Mouse (Mus musculus): Measurements from ENCODE around the gene Cys1.
"Not testable (repeated sequence)": the region's sequence is repeated elsewhere in the genome, so short reads cannot be mapped to it uniquely, and the experiment has no call there.

Cys1 gene

GRCm38 (mm10) chr12:24681286-24682023 lies at the start of gene Cys1:
TSS of gene Cys1 (minus strand) at chr12:24681813.
- no peak for DNase-seq (ENCODE audit: low read depth, low spot score)

GRCm38 (mm10) chr12:24724369-24724768 lies 42.8 kb upstream of the Cys1 start:
- no peak for DNase-seq (ENCODE audit: low read depth, low spot score)

- DNase-seq (ENCODE audit: low read depth, low spot score), result no peak
Measured at GRCm38 (mm10) chr12:24723859-24724258, 42.2 kb upstream of the Cys1 start.

- DNase-seq (ENCODE audit: low read depth, low spot score), result peak; percentile 19
Measured at GRCm38 (mm10) chr12:24723434-24723833, 41.8 kb upstream of the Cys1 start.

GRCm38 (mm10) chr12:24716721-24717301 lies 35.2 kb upstream of the Cys1 start:
- DNase-seq (ENCODE audit: low read depth, low spot score), result peak; percentile 46

- no peak for DNase-seq (ENCODE audit: low read depth, low spot score)
Measured at GRCm38 (mm10) chr12:24715268-24715896, 33.8 kb upstream of the Cys1 start.

GRCm38 (mm10) chr12:24714579-24715255 lies 33.1 kb upstream of the Cys1 start:
- no peak for DNase-seq (ENCODE audit: low read depth, low spot score)

- DNase-seq (ENCODE audit: low read depth, low spot score), result no peak
Measured at GRCm38 (mm10) chr12:24712396-24712795, 30.8 kb upstream of the Cys1 start.

GRCm38 (mm10) chr12:24710672-24711071 lies 29.1 kb upstream of the Cys1 start:
- DNase-seq (ENCODE audit: low read depth, low spot score), result no peak

- peak; percentile 88 for DNase-seq (ENCODE audit: low read depth, low spot score)
Measured at GRCm38 (mm10) chr12:24709831-24710508, 28.4 kb upstream of the Cys1 start.

GRCm38 (mm10) chr12:24709409-24709808 lies 27.8 kb upstream of the Cys1 start:
- no peak for DNase-seq (ENCODE audit: low read depth, low spot score)

GRCm38 (mm10) chr12:24708824-24709218 lies 27.2 kb upstream of the Cys1 start:
- DNase-seq (ENCODE audit: low read depth, low spot score), result no peak

GRCm38 (mm10) chr12:24707954-24708823 lies 26.6 kb upstream of the Cys1 start, which contains the start of gene Rrm2:
TSS of gene Rrm2 (plus strand) at chr12:24708241.
- peak; percentile 89 for DNase-seq (ENCODE audit: low read depth, low spot score)

- DNase-seq (ENCODE audit: low read depth, low spot score), result no peak
Measured at GRCm38 (mm10) chr12:24707480-24707802, 25.8 kb upstream of the Cys1 start.

- no peak for DNase-seq (ENCODE audit: low read depth, low spot score)
Measured at GRCm38 (mm10) chr12:24706764-24707479, 25.3 kb upstream of the Cys1 start.

GRCm38 (mm10) chr12:24705502-24706263 lies 24.1 kb upstream of the Cys1 start:
- DNase-seq (ENCODE audit: low read depth, low spot score), result no peak

- no peak for DNase-seq (ENCODE audit: low read depth, low spot score)
Measured at GRCm38 (mm10) chr12:24703013-24703412, 21.4 kb upstream of the Cys1 start.

- not testable (repeated sequence) for DNase-seq (ENCODE audit: low read depth, low spot score)
Measured at GRCm38 (mm10) chr12:24701621-24702020, 20.0 kb upstream of the Cys1 start.

GRCm38 (mm10) chr12:24699578-24699977 lies 18.0 kb upstream of the Cys1 start:
- DNase-seq (ENCODE audit: low read depth, low spot score), result no peak
